Mouse (Mus musculus) limb, embryonic 12.5 days (tissue): ENCODE results near the gene Camk2g. TPM values are rescaled to one million over a fixed set of nuclear protein-coding genes. Genes with fewer than 3 reads are reported as not detected.

ENCODE experiments used
- microRNA-seq: library from miRNA; unstranded; fragments of <30 nt; microRNA quantifications from one replicate; pipeline ENCODE4, GENCODE M21; 2017
- polyA plus RNA-seq: library from polyadenylated mRNA; unstranded; fragments of >200 nt; fragmentation: Nextera tagmentation; extraction: Ambion mirVana; gene quantifications from 2 replicates; pipeline ENCODE4 v1.2.1, GENCODE M21; 2016

Gene Camk2g
- polyA plus RNA-seq, 1 experiment from 2014 or later, result 59.0 TPM

Small RNAs within 50 kb of the gene (microRNA-seq; reads per million reads assigned to microRNA genes)
- 1.4 reads per million for gene Mir6946

Other genes with a start within 250 kb of the Camk2g start
- 56.9 and 62.5 TPM in 2 replicates for gene Ppp3cb, start 247.5 kb downstream of the Camk2g start, polyA plus RNA-seq
- gene Usp54, start 153.0 kb downstream of the Camk2g start, polyA plus RNA-seq, result 11.4 and 13.7 TPM in 2 replicates
- 1.3 and 1.5 TPM in 2 replicates for gene Myoz1, start 137.5 kb downstream of the Camk2g start, polyA plus RNA-seq
- 11.7 and 14.2 TPM in 2 replicates for gene Synpo2l, start 125.7 kb downstream of the Camk2g start, polyA plus RNA-seq
- 77.2 and 91.2 TPM in 2 replicates for gene Sec24c, start 119.8 kb downstream of the Camk2g start, polyA plus RNA-seq
- gene Fut11, start 99.1 kb downstream of the Camk2g start, polyA plus RNA-seq, result 24.9 and 27.2 TPM in 2 replicates
- 243 and 264 TPM in 2 replicates for gene Chchd1, start 91.1 kb downstream of the Camk2g start, polyA plus RNA-seq
- gene Zswim8, start 86.5 kb downstream of the Camk2g start, polyA plus RNA-seq, result 37.5 and 43.6 TPM in 2 replicates
- 29.6 and 33.1 TPM in 2 replicates for gene Ndst2, start 59.5 kb downstream of the Camk2g start, polyA plus RNA-seq
- gene Plau, start 42.6 kb upstream of the Camk2g start, polyA plus RNA-seq, result 0.64 and 0.68 TPM in 2 replicates
- 51.1 and 55.4 TPM in 2 replicates for gene Vcl, start 135.3 kb upstream of the Camk2g start, polyA plus RNA-seq